Mouse (Mus musculus) stomach, embryonic 14.5 days (tissue): ENCODE results near the gene Rcan1. TPM values are rescaled to one million over a fixed set of nuclear protein-coding genes. Genes with fewer than 3 reads are reported as not detected.

Source experiments
- ATAC-seq: fragments of 200-750 bp; cut with Nextera tagmentation; 2 replicates; pipeline ENCODE4 v1.8.0; 2017; ENCODE audit warnings: low read depth, moderate TSS enrichment; ENCODE audit not compliant: insufficient number of reproducible peaks, insufficient read depth, low FRiP score
- H3K27ac ChIP-seq: fragments of 300-500 bp; sonication (generic); 2 replicates; pipeline ENCODE4 v1.5.1; 2014; ENCODE audit warnings: mild to moderate bottlenecking, low read length, moderate library complexity, mixed read lengths
- H3K27me3 ChIP-seq: fragments of 300-500 bp; sonication (generic); 2 replicates; pipeline ENCODE4 v1.6.1; 2014; ENCODE audit warnings: low read length, control low read depth, mixed read lengths; ENCODE audit not compliant: control insufficient read depth, insufficient read depth
- H3K36me3 ChIP-seq: fragments of 300-500 bp; sonication (generic); 2 replicates; pipeline ENCODE4 v1.6.1; 2014; ENCODE audit warnings: mild to moderate bottlenecking, control low read depth, low read length, moderate library complexity, mixed read lengths; ENCODE audit not compliant: control insufficient read depth, insufficient read depth
- H3K4me1 ChIP-seq: fragments of 300-500 bp; sonication (generic); 2 replicates; pipeline ENCODE4 v1.6.1; 2014; ENCODE audit warnings: low read length, control low read depth, mixed read lengths; ENCODE audit not compliant: control insufficient read depth, insufficient read depth
- H3K4me2 ChIP-seq: fragments of 300-500 bp; sonication (generic); replicated peaks from 2 replicates; pipeline ENCODE4 v1.6.1; 2014; ENCODE audit warnings: low read depth, low read length, control low read depth
- H3K4me3 ChIP-seq: fragments of 300-500 bp; sonication (generic); 2 replicates; pipeline ENCODE4 v1.5.1; 2014; ENCODE audit warnings: low read depth, low read length, control low read depth
- H3K9ac ChIP-seq: fragments of 300-500 bp; sonication (generic); replicated peaks from 2 replicates; pipeline ENCODE4 v1.6.1; 2014; ENCODE audit warnings: low read depth, mild to moderate bottlenecking, control low read depth, low read length, moderate library complexity, mixed read lengths
- H3K9me3 ChIP-seq: fragments of 300-500 bp; sonication (generic); 2 replicates; pipeline ENCODE4 v1.6.1; 2016; ENCODE audit warnings: low read depth, low read length, control low read depth; ENCODE audit not compliant: control insufficient read depth
- WGBS: fragments of 180-500 bp; shearing (Covaris S2); extraction: QIAGEN DNeasy Blood & Tissue Kit; methylation state at CpG from one replicate; pipeline ENCODE4 v1.1.7; 2014; 5-methylcytosine and 5-hydroxymethylcytosine counted together
- polyA plus RNA-seq: library from polyadenylated mRNA; unstranded; fragments of >200 nt; fragmentation: Nextera tagmentation; extraction: Ambion mirVana; gene quantifications from 2 replicates; pipeline ENCODE4 v1.2.1, GENCODE M21; 2014

Gene Rcan1
- polyA plus RNA-seq, 1 experiment from 2014 or later = 21.2 TPM

GRCm38 (mm10) chr16:92376976-92377375 is 93.7 kb downstream of the Rcan1 start:
- Histone ChIP-seq H3K36me3 (no peaks in the 10 kb centered on the region), H3K9me3 (no peaks in the 10 kb centered on the region), H3K4me3 (no peak overlapping the region), H3K27ac (no peak overlapping the region), H3K4me2 (no peak overlapping the region), H3K4me1 (no peaks in the 10 kb centered on the region), H3K27me3 (no peaks in the 10 kb centered on the region), H3K9ac (no peak overlapping the region)
- WGBS = 92% methylated on average over 6 of the region's 6 CpGs
- no peak for ATAC-seq

- no peak for ATAC-seq
- 41% methylated on average over 5 of the region's 5 CpGs for WGBS
These were observed 99.0 kb downstream of the Rcan1 start for GRCm38 (mm10) chr16:92371623-92372022.

GRCm38 (mm10) chr16:92369260-92369659 is 101.4 kb downstream of the Rcan1 start:
- no peaks in the 10 kb centered on the region for H3K9me3 ChIP-seq
- H3K27ac ChIP-seq = no peak overlapping the region
- no peaks in the 10 kb centered on the region for H3K36me3 ChIP-seq
- 37% methylated on average over 2 of the region's 2 CpGs for WGBS
- no peaks in the 10 kb centered on the region for H3K4me1 ChIP-seq
- H3K4me2 ChIP-seq = no peak overlapping the region
- ATAC-seq = no peak
- no peak overlapping the region for H3K4me3 ChIP-seq
- H3K27me3 ChIP-seq = no peaks in the 10 kb centered on the region
- no peak overlapping the region for H3K9ac ChIP-seq

More at GRCm38 (mm10) chr16:92371623-92372022, 99.0 kb downstream of the Rcan1 start:
- Histone ChIP-seq H3K9ac (no peak overlapping the region), H3K27me3 (no peaks in the 10 kb centered on the region), H3K4me1 (no peaks in the 10 kb centered on the region), H3K4me3 (no peak overlapping the region), H3K36me3 (no peaks in the 10 kb centered on the region), H3K4me2 (no peak overlapping the region), H3K27ac (no peak overlapping the region), H3K9me3 (no peaks in the 10 kb centered on the region)

GRCm38 (mm10) chr16:92365477-92365876 is 105.2 kb downstream of the Rcan1 start:
- Histone ChIP-seq H3K27me3 (no peaks in the 10 kb centered on the region), H3K4me1 (no peaks in the 10 kb centered on the region), H3K9ac (no peak overlapping the region), H3K4me2 (no peak overlapping the region), H3K27ac (no peak overlapping the region), H3K4me3 (no peak overlapping the region), H3K36me3 (no peaks in the 10 kb centered on the region), H3K9me3 (no peaks in the 10 kb centered on the region)
- WGBS = 46% methylated on average over 7 of the region's 7 CpGs
- ATAC-seq = no peak

- Histone ChIP-seq H3K9me3 (no peaks in the 10 kb centered on the region), H3K36me3 (no peaks in the 10 kb centered on the region), H3K27ac (no peak overlapping the region), H3K4me3 (no peak overlapping the region), H3K4me1 (no peaks in the 10 kb centered on the region; the same call in 1 of the 2 replicates), H3K4me2 (no peak overlapping the region), H3K9ac (no peak overlapping the region), H3K27me3 (no peaks in the 10 kb centered on the region)
- 40% methylated on average over 7 of the region's 7 CpGs for WGBS
- no peak for ATAC-seq
These were observed 110.0 kb downstream of the Rcan1 start for GRCm38 (mm10) chr16:92360711-92361110.

- H3K9ac ChIP-seq = no peak within 1 kb of the TSS
- no peak within 1 kb of the TSS for H3K27ac ChIP-seq
- no peaks in the 10 kb centered on the region for H3K27me3 ChIP-seq
- no peak for ATAC-seq
- no peak within 1 kb of the TSS; the same call in 1 of the 2 replicates for H3K4me2 ChIP-seq
- H3K4me3 ChIP-seq = no peak within 1 kb of the TSS
- H3K36me3 ChIP-seq = no peaks in the 10 kb centered on the region
- H3K4me1 ChIP-seq = no peaks in the 10 kb centered on the region; the same call in 1 of the 2 replicates
- no peaks in the 10 kb centered on the region for H3K9me3 ChIP-seq
- WGBS = 49% methylated on average over 9 of the region's 9 CpGs
These were observed 111.4 kb downstream of the Rcan1 start, which contains the start of gene Kcne1 for GRCm38 (mm10) chr16:92359229-92359628. Gene Kcne1 (minus strand): TSS chr16:92359468.

GRCm38 (mm10) chr16:92358734-92359133 is 111.9 kb downstream of the Rcan1 start:
- Histone ChIP-seq H3K27me3 (no peaks in the 10 kb centered on the region), H3K36me3 (no peaks in the 10 kb centered on the region), H3K4me3 (no peak overlapping the region), H3K27ac (no peak overlapping the region), H3K4me2 (no peak overlapping the region; the same call in 1 of the 2 replicates), H3K9me3 (no peaks in the 10 kb centered on the region), H3K4me1 (no peaks in the 10 kb centered on the region; the same call in 1 of the 2 replicates), H3K9ac (no peak overlapping the region)
- ATAC-seq = peak; percentile 34; the same call in 1 of the 2 replicates
- WGBS = 24% methylated on average over 9 of the region's 9 CpGs

GRCm38 (mm10) chr16:92357566-92357965 is 113.1 kb downstream of the Rcan1 start:
- no peaks in the 10 kb centered on the region for H3K27me3 ChIP-seq
- ATAC-seq = no peak
- H3K27ac ChIP-seq = no peak overlapping the region
- no peak overlapping the region for H3K4me2 ChIP-seq
- no peaks in the 10 kb centered on the region for H3K9me3 ChIP-seq
- H3K4me3 ChIP-seq = no peak overlapping the region
- no peaks in the 10 kb centered on the region; the same call in 1 of the 2 replicates for H3K4me1 ChIP-seq
- WGBS = 74% methylated on average over 10 of the region's 10 CpGs
- H3K9ac ChIP-seq = no peak overlapping the region
- H3K36me3 ChIP-seq = no peaks in the 10 kb centered on the region

GRCm38 (mm10) chr16:92357023-92357422 is 113.6 kb downstream of the Rcan1 start:
- H3K9ac ChIP-seq = no peak overlapping the region
- no peaks in the 10 kb centered on the region; the same call in 1 of the 2 replicates for H3K4me1 ChIP-seq
- H3K4me2 ChIP-seq = no peak overlapping the region
- 75% methylated on average over 9 of the region's 9 CpGs for WGBS
- no peak overlapping the region for H3K27ac ChIP-seq
- ATAC-seq = no peak
- H3K4me3 ChIP-seq = no peak overlapping the region
- no peaks in the 10 kb centered on the region for H3K27me3 ChIP-seq
- no peaks in the 10 kb centered on the region for H3K9me3 ChIP-seq
- no peaks in the 10 kb centered on the region for H3K36me3 ChIP-seq
